Mouse (Mus musculus): ENCODE measurements around the gene Tor1aip2. TPM values are rescaled to one million over a fixed set of nuclear protein-coding genes. Genes with fewer than 3 reads are reported as not detected.
A peak's percentile ranks its signal among the peaks of the same experiment; 100 is the strongest.
"Not testable (repeated sequence)": the region's sequence is repeated elsewhere in the genome, so short reads cannot be mapped to it uniquely, and the experiment has no call there.

The Tor1aip2 gene
- polyA plus RNA-seq, 1 experiment from 2014 or later, result 104 TPM

GRCm38 (mm10) chr1:156037144-156037583 is 2.0 kb downstream of the Tor1aip2 start:
- peak overlapping the region; percentile 41; the same call in 1 of the 2 replicates for H3K9ac ChIP-seq (ENCODE audit: low read length)
- H3K27me3 ChIP-seq (ENCODE audit: control insufficient read depth, insufficient read depth, low read depth, low read length), result no peaks in the 10 kb centered on the region
- ATAC-seq (ENCODE audit: low read depth), result no peak
- H3K9me3 ChIP-seq (ENCODE audit: control insufficient read depth, low read length), result no peaks in the 10 kb centered on the region
- WGBS, result 37% methylated on average over 5 of the region's 5 CpGs
- peak overlapping the region; percentile 31 for H3K4me2 ChIP-seq (ENCODE audit: low read depth, low read length)
- H3K4me1 ChIP-seq (replicated peaks; ENCODE audit: control insufficient read depth, insufficient read depth, low read length), result peaks cover 18% of the 10 kb centered on the region
- peaks cover 8% of the 10 kb centered on the region; the same call in 1 of the 2 replicates for H3K36me3 ChIP-seq (ENCODE audit: control insufficient read depth, insufficient read depth, low read length)
- peak overlapping the region; percentile 28 for H3K4me3 ChIP-seq (ENCODE audit: low read length)
- peak overlapping the region; percentile 36 for H3K27ac ChIP-seq (ENCODE audit: low read length)

- not testable (repeated sequence) for H3K36me3 ChIP-seq (ENCODE audit: control insufficient read depth, insufficient read depth, low read length); H3K4me2 ChIP-seq (ENCODE audit: low read depth, low read length); H3K27me3 ChIP-seq (ENCODE audit: control insufficient read depth, insufficient read depth, low read depth, low read length); ATAC-seq (ENCODE audit: low read depth); H3K27ac ChIP-seq (ENCODE audit: low read length); H3K4me3 ChIP-seq (ENCODE audit: low read length); H3K9ac ChIP-seq (ENCODE audit: low read length); H3K9me3 ChIP-seq (ENCODE audit: control insufficient read depth, low read length)
- H3K4me1 ChIP-seq (replicated peaks; ENCODE audit: control insufficient read depth, insufficient read depth, low read length), result peaks cover 21% of the 10 kb centered on the region
- 67% methylated on average over 7 of the region's 7 CpGs for WGBS
Measured at GRCm38 (mm10) chr1:156039989-156040388, 4.8 kb downstream of the Tor1aip2 start.

GRCm38 (mm10) chr1:156040731-156041401 is 5.7 kb downstream of the Tor1aip2 start:
- WGBS, result under 1% methylated on average over 22 of the region's 22 CpGs
- ATAC-seq (ENCODE audit: low read depth), result peak; percentile 80
- Histone ChIP-seq H3K9ac (ENCODE audit: low read length) (peak overlapping the region; percentile 67), H3K4me3 (ENCODE audit: low read length) (peak overlapping the region; percentile 64), H3K4me2 (ENCODE audit: low read depth, low read length) (peak overlapping the region; percentile 40), H3K36me3 (ENCODE audit: control insufficient read depth, insufficient read depth, low read length) (peaks cover 5% of the 10 kb centered on the region), H3K4me1 (replicated peaks; ENCODE audit: control insufficient read depth, insufficient read depth, low read length) (peaks cover 21% of the 10 kb centered on the region), H3K27me3 (ENCODE audit: control insufficient read depth, insufficient read depth, low read depth, low read length) (no peaks in the 10 kb centered on the region), H3K27ac (ENCODE audit: low read length) (peak overlapping the region; percentile 41), H3K9me3 (ENCODE audit: control insufficient read depth, low read length) (no peaks in the 10 kb centered on the region)

- peaks cover 21% of the 10 kb centered on the region for H3K4me1 ChIP-seq (replicated peaks; ENCODE audit: control insufficient read depth, insufficient read depth, low read length)
- H3K27ac ChIP-seq (ENCODE audit: low read length), result no peak overlapping the region
- no peak for ATAC-seq (ENCODE audit: low read depth)
- H3K4me3 ChIP-seq (ENCODE audit: low read length), result peak overlapping the region; percentile 50
- H3K4me2 ChIP-seq (ENCODE audit: low read depth, low read length), result peak overlapping the region; percentile 81
- H3K9ac ChIP-seq (ENCODE audit: low read length), result peak overlapping the region; percentile 63
- WGBS, result 23% methylated on average over 7 of the region's 7 CpGs
- no peaks in the 10 kb centered on the region for H3K9me3 ChIP-seq (ENCODE audit: control insufficient read depth, low read length)
- no peaks in the 10 kb centered on the region for H3K27me3 ChIP-seq (ENCODE audit: control insufficient read depth, insufficient read depth, low read depth, low read length)
- H3K36me3 ChIP-seq (ENCODE audit: control insufficient read depth, insufficient read depth, low read length), result peaks cover 6% of the 10 kb centered on the region
Measured at GRCm38 (mm10) chr1:156041451-156042241, 6.4 kb downstream of the Tor1aip2 start.

GRCm38 (mm10) chr1:156042481-156042880 is 7.3 kb downstream of the Tor1aip2 start:
- no peak overlapping the region for H3K27ac ChIP-seq (ENCODE audit: low read length)
- peak overlapping the region; percentile 4; the same call in 1 of the 2 replicates for H3K4me3 ChIP-seq (ENCODE audit: low read length)
- H3K9me3 ChIP-seq (ENCODE audit: control insufficient read depth, low read length), result no peaks in the 10 kb centered on the region
- H3K27me3 ChIP-seq (ENCODE audit: control insufficient read depth, insufficient read depth, low read depth, low read length), result no peaks in the 10 kb centered on the region
- no peak overlapping the region for H3K9ac ChIP-seq (ENCODE audit: low read length)
- peak overlapping the region; percentile 81; the same call in 1 of the 2 replicates for H3K4me2 ChIP-seq (ENCODE audit: low read depth, low read length)
- H3K4me1 ChIP-seq (replicated peaks; ENCODE audit: control insufficient read depth, insufficient read depth, low read length), result peaks cover 15% of the 10 kb centered on the region
- peaks cover 9% of the 10 kb centered on the region for H3K36me3 ChIP-seq (ENCODE audit: control insufficient read depth, insufficient read depth, low read length)
- ATAC-seq (ENCODE audit: low read depth), result no peak
- 80% methylated on average over 5 of the region's 5 CpGs for WGBS

GRCm38 (mm10) chr1:156043027-156043426 is 7.8 kb downstream of the Tor1aip2 start:
- Histone ChIP-seq H3K9me3 (ENCODE audit: control insufficient read depth, low read length) (no peaks in the 10 kb centered on the region), H3K9ac (ENCODE audit: low read length) (0 out of 2 replicates have a peak overlapping the region, but pooled peaks have one; percentile 15), H3K27me3 (ENCODE audit: control insufficient read depth, insufficient read depth, low read depth, low read length) (no peaks in the 10 kb centered on the region), H3K27ac (ENCODE audit: low read length) (no peak overlapping the region), H3K4me1 (replicated peaks; ENCODE audit: control insufficient read depth, insufficient read depth, low read length) (peaks cover 15% of the 10 kb centered on the region), H3K36me3 (ENCODE audit: control insufficient read depth, insufficient read depth, low read length) (peaks cover 9% of the 10 kb centered on the region), H3K4me2 (ENCODE audit: low read depth, low read length) (no peak overlapping the region), H3K4me3 (ENCODE audit: low read length) (peak overlapping the region; percentile 5; the same call in 1 of the 2 replicates)
- 17% methylated on average over 4 of the region's 4 CpGs for WGBS
- peak; percentile 27; the same call in 1 of the 2 replicates for ATAC-seq (ENCODE audit: low read depth)

- no peaks in the 10 kb centered on the region for H3K27me3 ChIP-seq (ENCODE audit: control insufficient read depth, insufficient read depth, low read depth, low read length)
- peaks cover 19% of the 10 kb centered on the region for H3K36me3 ChIP-seq (ENCODE audit: control insufficient read depth, insufficient read depth, low read length)
- WGBS, result 59% methylated on average over 5 of the region's 5 CpGs
- H3K9ac ChIP-seq (ENCODE audit: low read length), result no peak overlapping the region
- no peaks in the 10 kb centered on the region for H3K9me3 ChIP-seq (ENCODE audit: control insufficient read depth, low read length)
- no peak overlapping the region for H3K27ac ChIP-seq (ENCODE audit: low read length)
- H3K4me2 ChIP-seq (ENCODE audit: low read depth, low read length), result no peak overlapping the region
- no peak for ATAC-seq (ENCODE audit: low read depth)
- H3K4me3 ChIP-seq (ENCODE audit: low read length), result no peak overlapping the region
- peaks cover 15% of the 10 kb centered on the region for H3K4me1 ChIP-seq (replicated peaks; ENCODE audit: control insufficient read depth, insufficient read depth, low read length)
Measured at GRCm38 (mm10) chr1:156044211-156044611, 9.0 kb downstream of the Tor1aip2 start.

- no peak overlapping the region for H3K4me3 ChIP-seq (ENCODE audit: low read length)
- H3K9me3 ChIP-seq (ENCODE audit: control insufficient read depth, low read length), result no peaks in the 10 kb centered on the region
- no peaks in the 10 kb centered on the region for H3K27me3 ChIP-seq (ENCODE audit: control insufficient read depth, insufficient read depth, low read depth, low read length)
- WGBS, result 77% methylated on average over 3 of the region's 3 CpGs
- no peak overlapping the region for H3K4me2 ChIP-seq (ENCODE audit: low read depth, low read length)
- no peak for ATAC-seq (ENCODE audit: low read depth)
- no peak overlapping the region for H3K27ac ChIP-seq (ENCODE audit: low read length)
- peaks cover 26% of the 10 kb centered on the region for H3K36me3 ChIP-seq (ENCODE audit: control insufficient read depth, insufficient read depth, low read length)
- H3K4me1 ChIP-seq (replicated peaks; ENCODE audit: control insufficient read depth, insufficient read depth, low read length), result peaks cover 12% of the 10 kb centered on the region
- H3K9ac ChIP-seq (ENCODE audit: low read length), result no peak overlapping the region
Measured at GRCm38 (mm10) chr1:156046688-156047087, 11.5 kb downstream of the Tor1aip2 start.

GRCm38 (mm10) chr1:156058207-156058606 is 23.0 kb downstream of the Tor1aip2 start:
- Histone ChIP-seq H3K9me3 (ENCODE audit: control insufficient read depth, low read length) (no peaks in the 10 kb centered on the region), H3K27me3 (ENCODE audit: control insufficient read depth, insufficient read depth, low read depth, low read length) (no peaks in the 10 kb centered on the region), H3K4me3 (ENCODE audit: low read length) (no peak overlapping the region), H3K4me1 (replicated peaks; ENCODE audit: control insufficient read depth, insufficient read depth, low read length) (no peaks in the 10 kb centered on the region), H3K9ac (ENCODE audit: low read length) (no peak overlapping the region), H3K4me2 (ENCODE audit: low read depth, low read length) (no peak overlapping the region), H3K27ac (ENCODE audit: low read length) (no peak overlapping the region), H3K36me3 (ENCODE audit: control insufficient read depth, insufficient read depth, low read length) (peaks cover 24% of the 10 kb centered on the region)
- 85% methylated on average over 2 of the region's 2 CpGs for WGBS
- ATAC-seq (ENCODE audit: low read depth), result no peak

All from lung, embryonic 16.5 days (tissue).